Mouse (Mus musculus) megakaryocyte, embryonic 14.5 days (primary cell): ENCODE measurements around the gene Snapc2.

Source experiments
- FLI1 ChIP-seq: IDR thresholded peaks from 2 replicates; pipeline ENCODE4 v1.6.1; 2012; ENCODE audit warnings: low read length, inconsistent platforms, mixed read lengths
- GATA1 ChIP-seq: IDR thresholded peaks from 3 replicates; pipeline ENCODE4 v1.6.1; 2012; ENCODE audit warnings: mixed read lengths, low read length, inconsistent platforms, borderline replicate concordance

DNA sequence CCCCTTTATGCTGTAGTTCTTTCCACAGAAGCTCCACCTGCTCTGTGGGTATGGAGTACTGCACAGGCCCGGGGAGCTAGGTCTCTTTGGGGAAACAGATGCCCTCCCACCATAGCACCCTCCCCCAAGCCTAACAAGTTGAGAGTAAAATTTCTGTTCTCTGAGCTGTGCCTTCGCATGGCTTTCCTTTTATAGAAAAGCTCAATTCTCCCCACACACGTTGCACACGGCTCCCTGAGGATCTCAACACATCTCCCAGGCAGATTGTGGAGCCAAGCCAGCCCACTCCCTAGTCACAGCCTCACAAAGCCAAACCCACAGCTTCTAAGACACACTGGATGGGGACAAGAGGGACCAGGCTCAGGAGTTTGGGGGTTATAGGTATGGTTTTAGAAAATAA, 4.0 kb downstream of the Snapc2 start:
- TF ChIP-seq GATA1 (no peak), FLI1 (no peak)
